Mouse (Mus musculus) 416B (cell line): ENCODE measurements at regions not wholly inside any gene's neighbourhood (a gene's known extent, or its start where the extent isn't known, plus 50 kb on each side); places are given as distances from the start of the nearest gene placed in this dataset.
"Not testable (repeated sequence)": the region's sequence is repeated elsewhere in the genome, so short reads cannot be mapped to it uniquely, and the experiment has no call there.

Experiments used
- DNase-seq: peaks from one replicate; pipeline ENCODE4 v3.0.0; 2011; ENCODE audit warnings: low read depth

DNA sequence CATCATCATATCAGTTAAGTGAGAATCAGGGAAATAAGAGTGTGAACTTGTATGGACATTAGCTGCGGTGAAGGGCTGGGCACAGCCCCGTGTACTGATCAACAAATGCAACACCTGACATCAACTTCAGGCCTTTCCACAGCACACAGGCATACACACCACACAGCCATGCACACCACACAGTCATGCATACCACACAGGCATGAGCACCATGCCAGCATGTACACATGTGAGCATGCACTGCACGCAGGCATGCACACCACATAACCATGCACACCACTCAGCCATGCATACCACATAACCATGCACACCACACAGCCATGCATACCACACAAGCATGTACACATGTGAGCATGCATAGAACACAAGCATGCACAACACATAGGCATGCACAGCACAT lies 325.0 kb downstream of the Ajap1 start:
- no peak for DNase-seq

DNA sequence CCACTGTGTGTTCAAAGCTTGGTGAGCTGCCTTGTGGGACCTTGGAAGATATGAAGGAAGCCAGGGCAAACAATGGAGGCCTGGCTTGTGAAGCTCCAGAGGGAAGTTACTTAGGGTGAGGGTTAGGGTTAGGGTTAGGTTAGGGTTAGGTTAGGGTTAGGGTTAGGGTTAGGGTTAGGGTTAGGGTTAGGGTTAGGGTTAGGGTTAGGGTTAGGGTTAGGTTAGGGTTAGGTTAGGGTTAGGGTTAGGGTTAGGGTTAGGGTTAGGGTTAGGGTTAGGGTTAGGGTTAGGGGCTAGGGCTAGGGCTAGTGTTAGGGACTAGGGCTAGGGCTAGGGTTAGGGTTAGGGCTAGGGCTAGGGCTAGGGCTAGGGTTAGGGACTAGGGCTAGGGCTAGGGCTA lies 329.7 kb downstream of the Ajap1 start:
- DNase-seq, result not testable (repeated sequence)

DNA sequence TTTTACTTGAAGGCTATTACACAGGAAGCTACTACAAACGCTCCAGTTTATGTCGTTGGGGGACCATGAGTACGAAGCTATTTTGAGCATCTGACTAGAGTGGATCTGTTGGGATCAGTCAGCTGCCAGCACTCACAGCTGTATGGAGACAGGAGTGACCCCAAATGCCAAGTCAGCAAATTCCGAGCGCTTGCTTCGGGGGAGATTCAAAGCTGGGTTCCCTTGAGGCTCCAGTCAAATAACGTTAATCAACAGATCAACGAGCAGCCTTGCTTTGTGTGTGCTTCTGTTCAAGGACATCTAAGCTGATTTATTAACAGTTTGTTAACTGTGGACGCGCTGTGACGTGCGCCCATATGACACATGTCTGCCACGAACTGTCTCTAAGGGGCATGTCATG lies 349.5 kb downstream of the Ajap1 start:
- no peak for DNase-seq

DNA sequence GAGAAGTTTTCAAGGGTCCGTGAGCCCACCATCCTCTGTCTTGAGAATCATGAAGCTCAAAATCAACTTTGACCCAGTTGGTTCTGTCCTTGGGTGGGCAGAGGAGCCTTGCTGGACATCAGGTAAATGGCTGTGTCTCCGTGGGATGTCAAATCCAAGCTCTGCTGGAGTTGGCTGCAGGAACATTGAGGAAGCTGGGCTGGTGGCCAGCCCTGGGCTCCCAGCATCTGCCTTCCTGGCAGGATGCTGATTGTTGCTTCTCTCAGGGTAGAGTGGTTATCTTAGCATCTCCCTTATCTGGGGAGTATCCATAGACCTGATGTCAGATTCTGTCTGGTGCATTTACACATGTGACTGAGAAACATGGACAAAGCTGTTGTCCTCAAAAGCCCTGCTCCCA lies 353.3 kb downstream of the Ajap1 start:
- DNase-seq, result no peak

DNA sequence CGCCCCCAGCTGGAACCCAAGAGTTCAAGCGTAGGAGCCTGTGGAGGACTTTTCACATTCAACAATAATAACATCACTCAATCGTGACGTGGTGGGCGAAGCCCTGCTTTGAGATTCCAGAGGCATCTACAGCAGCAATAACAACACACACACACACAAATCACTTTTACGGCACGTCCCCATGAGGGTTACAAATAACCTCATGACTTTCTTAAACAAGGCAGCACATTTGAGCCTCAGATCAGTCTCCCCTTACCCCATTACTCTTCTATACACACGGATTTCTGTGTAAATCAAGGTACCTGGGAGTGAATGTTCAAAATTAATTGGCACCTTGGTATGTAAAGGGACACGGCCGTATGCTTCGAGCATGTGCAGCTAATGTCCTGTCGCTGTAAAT lies 354.4 kb downstream of the Ajap1 start:
- no peak for DNase-seq

DNA sequence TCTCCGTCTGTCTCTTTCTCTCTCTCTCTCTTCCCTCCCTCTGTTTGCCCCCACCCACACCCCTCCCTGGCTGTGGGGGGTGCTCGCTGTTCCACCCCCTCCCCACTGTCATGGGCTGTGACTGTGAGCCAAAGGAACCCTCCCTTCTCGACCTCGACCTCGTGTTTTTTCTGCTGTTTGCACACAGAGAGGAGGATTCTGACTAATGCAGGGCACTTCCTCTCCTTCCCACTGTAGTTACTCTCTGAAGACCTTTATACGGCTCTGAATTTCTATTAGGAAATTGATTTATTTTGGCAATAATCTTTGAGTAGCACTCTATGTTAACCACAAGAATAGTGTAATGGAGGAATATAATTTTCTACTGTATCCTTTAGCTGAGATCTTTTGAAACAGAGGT lies 362.1 kb downstream of the Ajap1 start:
- DNase-seq, result no peak

DNA sequence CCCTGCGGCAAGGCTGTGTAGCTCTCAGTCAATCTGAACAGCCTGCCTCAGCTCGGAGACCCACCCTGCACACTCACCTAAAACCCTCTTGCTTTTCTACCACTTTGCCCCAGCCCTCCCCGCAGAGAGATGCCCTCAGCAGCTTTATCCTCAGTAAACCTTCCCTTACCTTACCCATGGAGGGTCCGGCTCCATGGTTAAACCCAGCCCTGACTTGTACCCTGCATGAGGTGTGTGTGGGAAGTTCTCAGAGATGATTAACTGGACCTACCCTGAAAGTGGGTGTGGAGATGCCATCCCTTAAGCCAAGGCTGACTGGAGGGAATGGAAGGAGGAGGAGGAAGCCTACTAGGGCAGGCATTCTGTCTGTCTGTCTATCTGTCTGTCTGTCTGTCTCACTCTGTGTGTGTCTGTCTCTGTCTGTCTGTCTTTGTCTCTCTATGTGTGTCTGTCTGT lies 362.9 kb downstream of the Ajap1 start:
- no peak for DNase-seq

DNA sequence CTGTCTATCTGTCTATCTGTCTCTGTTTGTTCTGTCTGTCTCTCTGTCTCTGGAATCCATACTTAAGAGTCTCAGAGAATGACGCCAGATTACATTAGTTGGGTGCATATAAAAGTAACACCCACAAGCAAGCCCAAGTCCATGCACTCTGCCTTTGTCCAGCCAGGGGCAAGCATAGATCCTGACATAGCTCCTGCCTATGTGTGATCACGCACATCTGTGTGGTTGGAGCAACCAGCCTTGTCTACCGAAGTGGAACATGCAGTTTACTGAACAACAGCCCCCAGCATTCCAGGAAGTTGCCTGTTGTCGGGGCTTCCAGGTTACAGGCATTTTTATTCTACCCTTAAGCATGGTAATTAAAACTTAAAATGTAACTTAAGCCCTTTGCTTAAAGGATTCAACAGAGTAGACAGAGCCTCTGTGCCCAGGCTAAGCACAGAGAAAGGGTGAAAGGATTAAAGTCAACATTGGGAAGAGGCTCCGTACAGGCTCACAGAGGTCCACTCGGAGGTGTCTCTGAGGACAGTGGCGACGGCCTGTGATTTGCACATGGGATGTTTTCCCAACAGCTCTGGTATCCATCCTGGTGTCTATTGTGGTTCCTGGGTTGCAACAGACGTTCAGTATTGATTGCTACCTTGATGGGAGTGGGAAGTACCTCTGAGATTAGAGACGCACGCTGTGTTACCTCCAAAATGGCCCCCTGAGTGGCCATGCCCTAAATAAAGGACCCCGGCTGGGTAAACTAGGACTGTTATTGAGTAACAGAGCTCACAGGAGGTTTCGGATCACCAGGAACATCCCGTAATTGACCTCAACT lies 363.6 kb downstream of the Ajap1 start:
- DNase-seq, result no peak

DNA sequence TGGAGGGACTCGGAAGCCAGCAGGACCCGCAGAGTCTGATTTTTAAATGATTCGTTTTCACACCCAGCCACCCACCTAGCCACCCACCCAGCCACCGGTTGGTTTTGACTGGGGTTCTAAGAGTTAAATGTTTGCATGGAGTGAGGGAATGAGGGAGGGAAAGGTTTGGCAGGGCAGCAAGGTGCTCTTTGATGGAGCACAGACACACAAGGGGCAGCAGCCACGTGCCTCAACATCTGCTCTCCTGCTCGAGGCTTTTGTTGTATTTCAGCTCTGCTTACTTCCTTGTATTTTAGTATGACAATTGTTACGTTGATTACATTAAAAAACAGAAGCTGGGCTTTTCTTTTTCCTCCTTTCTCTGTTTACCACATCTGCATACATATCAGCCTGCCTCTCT lies 367.6 kb downstream of the Ajap1 start:
- no peak for DNase-seq

DNA sequence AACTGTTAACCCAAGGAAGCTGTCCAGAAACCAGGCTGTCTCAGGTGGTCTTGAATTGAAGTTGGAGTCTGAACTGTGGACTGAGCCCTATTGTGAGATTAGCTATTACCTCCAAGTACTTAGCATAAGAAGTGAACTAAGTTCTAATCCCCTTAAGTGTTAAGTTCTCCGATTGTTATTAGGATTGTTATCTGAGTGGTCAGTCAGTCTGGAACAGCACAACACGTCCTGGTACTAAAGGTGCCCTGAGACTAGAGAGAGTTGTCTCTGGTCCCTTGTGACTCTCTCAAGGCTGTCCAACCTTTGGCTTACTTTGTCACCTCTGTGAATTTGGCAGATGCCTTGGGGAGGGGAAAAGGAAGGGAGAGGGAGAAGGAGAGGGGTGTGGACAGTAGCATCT lies 369.0 kb downstream of the Ajap1 start:
- DNase-seq, result no peak

DNA sequence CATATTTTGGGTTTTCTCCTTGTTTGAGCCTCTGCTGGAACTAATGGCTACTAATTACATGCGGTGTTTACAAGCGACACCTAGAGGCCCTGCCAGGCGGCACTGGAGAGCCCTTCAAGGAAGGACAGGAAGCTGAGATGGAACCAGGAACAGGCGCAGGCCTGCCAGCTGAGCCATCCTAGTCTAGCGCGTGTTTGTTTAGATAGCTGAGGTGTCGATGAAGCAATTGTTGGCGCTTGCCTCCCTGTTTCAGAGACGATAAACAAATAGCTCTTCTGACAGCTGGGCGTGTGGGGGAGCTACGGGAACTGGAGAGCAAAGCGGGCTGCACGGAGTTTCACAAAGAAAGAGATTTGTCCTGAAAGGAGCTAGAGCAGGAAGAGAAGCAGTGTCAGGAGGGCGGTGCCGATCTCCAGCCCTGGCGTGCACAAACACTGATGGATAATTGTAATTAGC lies 372.3 kb downstream of the Ajap1 start:
- no peak for DNase-seq

DNA sequence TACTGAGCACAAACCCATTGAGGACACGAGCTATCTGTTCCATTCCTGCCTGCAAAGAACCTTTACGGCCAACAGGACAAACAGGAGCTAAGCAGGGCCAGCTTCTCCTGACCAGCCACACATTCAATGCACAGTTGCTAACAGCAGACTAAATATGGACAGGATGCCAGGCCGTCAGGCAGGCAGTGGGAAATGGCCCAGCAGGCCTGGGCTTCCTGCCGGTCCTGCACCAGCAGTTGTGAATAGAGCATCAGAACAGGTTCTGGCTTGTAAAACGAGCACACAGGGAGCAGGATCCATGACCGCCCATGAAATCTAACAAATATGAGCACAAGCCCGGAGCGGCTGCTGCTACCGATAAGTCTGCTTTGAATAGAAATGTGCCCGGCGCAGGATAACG lies 384.0 kb downstream of the Ajap1 start:
- DNase-seq, result no peak

DNA sequence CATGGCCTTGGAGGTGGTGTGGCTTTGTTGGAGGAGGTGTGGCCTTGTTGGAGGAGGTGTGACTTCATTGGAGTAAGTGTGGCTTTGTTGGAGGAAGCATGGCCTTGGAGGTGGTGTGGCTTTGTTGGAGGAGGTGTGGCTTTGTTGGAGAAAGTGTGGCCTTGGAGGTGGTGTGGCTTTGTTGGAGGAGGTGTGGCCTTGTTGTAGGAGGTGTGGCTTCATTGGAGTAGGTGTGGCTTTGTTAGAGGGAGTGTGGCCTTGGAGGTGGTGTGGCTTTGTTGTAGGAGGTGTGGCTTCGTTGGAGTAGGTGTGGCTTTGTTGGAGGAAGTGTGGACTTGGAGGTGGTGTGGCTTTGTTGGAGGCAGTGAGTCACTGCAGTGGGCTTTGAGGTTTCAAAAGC lies 385.0 kb downstream of the Ajap1 start:
- no peak for DNase-seq

DNA sequence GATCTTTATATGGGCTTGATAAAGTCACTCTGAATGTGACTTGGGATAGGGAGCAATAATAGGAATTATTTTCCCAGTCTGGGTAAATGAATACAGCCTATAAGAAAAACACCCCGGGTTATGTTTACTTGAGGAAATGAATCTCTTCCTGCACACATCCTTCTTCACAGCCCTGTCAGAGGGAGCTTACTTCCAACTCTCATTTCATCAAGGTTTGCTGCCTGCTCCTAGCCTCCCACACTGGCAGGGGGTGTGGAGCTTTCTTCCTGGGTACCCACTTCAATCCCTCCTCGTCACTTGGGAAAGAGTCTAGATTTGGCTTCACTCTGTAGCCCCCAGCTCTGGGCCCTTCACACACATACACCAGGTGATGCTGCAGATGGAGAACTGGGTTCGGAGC lies 389.5 kb downstream of the Ajap1 start:
- DNase-seq, result no peak

DNA sequence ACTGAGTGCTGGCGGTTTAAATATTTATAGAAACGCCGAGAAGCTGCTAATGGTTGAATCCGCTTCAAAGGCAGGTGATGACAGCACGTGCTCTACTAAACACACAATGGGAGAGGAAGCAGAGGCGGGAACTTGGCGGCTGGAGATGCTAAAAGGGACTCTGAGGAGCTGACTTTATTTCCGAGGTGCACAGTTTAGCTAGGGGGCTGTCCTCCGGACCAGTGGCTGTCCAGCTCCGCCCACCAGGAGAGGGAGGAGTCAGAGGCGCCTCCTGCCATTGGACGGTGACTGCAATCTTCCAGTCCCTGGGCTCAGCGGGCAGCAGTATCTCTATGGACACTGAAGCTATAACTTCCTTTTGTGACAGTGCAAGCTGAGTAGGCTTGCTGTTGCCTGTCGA lies 400.4 kb downstream of the Ajap1 start:
- no peak for DNase-seq

DNA sequence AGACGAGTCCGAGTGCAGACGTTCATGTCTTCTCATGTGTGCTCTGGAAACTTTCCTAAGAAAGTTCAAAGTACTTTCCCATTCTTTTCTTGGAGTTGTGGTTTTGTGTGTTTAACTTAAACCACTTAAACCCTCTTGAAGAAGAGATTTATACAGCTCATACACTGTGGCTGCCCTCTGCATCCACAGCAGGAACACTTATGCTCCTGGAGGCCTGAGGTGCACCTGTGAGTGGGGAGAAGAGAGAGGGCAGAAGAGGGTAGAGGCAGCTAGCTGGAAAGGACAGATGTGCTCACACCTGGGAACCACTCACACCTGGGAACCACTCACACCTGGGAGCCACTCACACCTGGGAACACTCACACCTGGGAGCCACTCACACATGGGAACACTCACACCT lies 408.0 kb downstream of the Ajap1 start:
- no peak for DNase-seq

DNA sequence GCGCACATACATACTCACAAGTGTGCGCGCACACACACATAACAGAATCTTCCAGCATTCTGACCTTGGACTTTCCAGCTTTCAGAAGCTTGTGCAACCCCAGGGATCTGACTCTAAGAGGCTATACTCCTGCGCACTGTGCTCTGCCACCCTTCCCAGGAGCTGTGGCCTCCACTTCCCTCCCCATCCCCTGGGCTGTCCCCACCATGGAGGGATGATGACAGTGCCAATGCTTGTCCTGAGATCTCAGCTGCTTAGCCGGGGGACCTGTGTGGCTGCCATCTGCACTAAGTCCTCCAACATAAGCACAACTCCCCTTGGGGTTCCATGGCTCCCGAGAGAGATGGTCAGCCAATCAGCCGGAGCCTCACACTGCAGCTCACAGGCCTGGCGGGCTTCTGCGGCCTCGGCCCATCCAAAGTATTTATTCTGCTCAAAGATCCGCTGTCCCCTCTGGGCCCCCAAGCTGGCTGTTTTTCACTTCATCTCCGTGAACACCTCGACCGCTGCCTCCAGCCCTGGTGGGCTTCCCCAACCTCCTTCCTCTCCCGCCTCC lies 412.3 kb downstream of the Ajap1 start:
- no peak for DNase-seq

DNA sequence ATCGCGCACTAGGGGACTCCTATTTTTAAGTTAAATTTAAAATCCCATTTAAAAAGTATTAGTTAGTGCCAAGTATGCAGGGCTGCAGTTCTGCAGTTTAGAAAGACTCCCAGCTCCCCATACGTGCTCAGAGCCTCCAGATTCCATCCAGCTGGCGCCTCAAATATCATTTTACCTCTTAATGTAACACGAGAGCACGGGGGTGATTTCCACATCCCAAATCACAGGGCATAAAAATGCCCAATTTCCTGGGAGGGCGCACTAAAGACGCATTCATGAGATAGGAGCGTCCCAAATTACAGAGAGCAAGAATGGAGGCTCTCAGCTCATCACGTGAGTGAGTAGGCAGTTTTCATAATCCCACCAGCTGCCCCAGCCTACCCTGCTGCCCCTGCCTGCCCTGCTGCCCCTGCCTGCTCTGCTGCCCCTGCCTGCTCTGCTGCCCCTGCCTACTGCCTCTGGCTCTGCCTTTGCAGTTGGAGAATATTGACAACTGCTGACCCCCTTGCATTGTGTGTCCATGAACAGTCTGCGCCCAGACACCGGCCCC lies 414.1 kb downstream of the Ajap1 start:
- no peak for DNase-seq

DNA sequence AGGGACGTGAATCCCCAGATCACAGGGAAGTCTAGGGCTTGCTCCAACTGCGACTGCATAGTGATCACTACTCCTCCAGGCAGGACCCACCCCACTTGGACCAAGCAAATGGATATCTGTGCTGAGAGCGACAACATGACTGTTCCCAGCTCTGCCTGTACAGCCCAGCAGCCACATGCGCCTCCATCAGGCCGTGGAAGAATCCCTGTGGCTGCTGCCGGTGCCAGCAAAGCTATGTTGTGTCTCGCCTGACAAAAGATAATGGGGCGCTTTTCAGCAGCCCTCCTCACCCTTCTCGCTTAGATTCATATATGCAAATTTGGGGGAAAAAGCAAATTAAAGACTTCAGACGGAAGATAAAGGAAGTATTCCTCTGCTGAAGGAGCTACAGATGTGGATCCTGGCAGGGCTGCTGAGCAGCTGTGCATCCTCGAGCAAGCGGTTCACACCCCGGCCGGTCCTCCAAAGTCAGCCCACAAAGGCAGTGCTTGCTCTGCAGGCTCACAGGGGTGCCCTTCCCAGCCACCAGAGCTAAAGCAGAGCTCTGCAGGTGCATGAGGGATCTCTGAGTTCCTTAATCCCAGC lies 418.5 kb downstream of the Ajap1 start:
- DNase-seq, result no peak

DNA sequence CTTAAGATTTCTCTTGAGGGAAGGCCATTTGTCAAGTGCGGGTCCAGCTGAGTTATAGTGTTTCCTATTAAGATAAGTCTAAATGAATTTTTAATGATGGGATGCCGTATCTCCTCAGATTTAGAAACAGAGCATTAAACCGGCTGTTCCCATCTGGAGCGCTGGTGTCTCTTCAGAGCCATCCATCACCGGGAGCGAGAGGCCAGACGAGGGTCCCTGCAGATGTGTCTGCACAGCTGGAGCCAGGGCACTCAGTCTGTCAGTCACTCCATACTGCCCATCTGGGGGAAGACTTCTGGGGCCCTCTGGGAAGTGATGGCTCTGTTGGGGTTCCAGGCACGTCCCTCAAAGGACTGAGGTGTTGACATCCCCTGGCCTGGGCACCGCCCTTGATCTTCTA lies 419.2 kb downstream of the Ajap1 start:
- DNase-seq, result no peak

DNA sequence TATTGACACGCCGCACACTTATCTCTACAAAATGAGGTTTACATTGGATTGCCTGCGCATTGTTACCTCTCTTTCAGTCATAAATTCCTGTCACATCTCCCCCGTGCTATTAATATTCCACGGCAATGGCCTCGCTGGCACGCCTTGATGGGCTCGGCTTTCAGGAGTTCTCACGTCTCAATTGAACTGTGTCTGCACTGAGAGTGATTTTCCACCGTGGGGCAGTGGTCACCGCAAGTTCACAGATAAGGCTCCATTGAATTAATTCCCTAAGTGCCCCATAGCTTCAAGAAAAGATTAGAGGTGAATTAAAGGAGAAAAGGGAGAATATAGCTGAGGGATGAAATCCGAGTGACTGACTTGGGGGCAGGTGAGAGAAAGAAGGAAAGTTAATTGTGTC lies 424.5 kb downstream of the Ajap1 start:
- DNase-seq, result no peak

DNA sequence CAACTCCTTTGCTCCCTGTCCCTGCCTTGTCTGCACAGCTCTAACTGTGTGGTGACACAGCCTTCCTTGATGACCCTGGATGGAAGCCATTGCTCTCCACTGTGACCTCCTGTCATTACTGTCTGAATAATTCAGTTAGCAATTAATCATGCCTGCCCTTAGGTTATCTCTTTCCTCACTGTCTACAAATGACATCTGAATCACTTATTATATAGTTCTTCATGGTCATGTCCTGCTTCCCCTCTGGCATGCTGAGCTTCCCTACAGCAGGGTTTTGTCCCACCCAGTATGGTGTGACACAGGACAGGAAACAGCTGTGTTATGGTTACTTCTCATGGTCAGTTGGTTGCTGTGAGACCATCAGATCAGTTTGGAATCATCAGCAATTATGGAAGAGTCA lies 458.9 kb downstream of the Ajap1 start:
- no peak for DNase-seq

DNA sequence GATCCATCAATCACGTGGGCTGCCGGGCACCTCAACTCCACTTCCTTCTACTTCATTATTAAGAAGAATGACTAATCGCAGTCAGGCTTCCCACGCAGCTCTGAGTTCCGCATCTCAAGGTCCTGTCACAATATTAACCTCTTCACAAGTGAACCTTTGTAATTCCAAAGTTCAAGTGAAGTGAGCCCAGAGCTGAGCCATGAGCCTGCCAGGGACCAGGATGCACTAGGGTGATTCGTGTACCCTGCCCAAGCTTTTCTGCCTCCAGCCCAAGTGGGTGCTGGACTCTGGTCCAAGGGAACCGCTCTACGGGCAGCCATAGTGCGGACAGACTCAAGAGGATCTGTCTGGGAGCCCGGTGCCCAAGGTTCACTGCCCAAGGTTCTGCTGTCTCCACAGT lies 463.4 kb downstream of the Ajap1 start:
- no peak for DNase-seq
